Mouse (Mus musculus): ENCODE measurements around the gene Cnih2.

Cnih2 gene

GRCm38 (mm10) chr19:5048138-5049056 lies 49.9 kb downstream of the Cnih2 start:
- peak in 1 of 2 experiments; percentile 59 for DNase-seq (ENCODE audit: low spot score in 2 of 2)

DNA sequence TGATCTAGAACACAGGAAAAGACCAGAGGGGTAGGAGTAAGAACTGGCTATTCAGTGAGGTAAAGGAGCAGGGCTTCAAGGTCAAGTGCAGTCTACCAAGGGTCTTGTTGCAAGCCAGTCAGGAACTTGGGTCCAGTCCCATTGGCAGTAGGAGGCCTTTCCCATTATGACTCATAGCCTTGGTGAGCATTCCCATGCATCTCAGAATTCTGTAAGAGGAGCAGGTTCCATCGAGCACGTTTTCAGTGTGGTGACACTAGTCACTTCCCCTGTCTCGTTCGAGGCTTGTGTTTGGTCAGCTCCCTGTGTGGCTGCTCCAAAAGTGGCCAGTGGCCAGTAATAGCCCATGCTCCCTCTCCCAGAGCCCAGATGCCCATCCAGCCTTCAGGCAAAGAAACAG lies 52.8 kb downstream of the Cnih2 start:
- DNase-seq (ENCODE audit: low spot score in 2 of 2), result no peak

Measured in right cerebral cortex, postnatal 10 days (tissue).